Mouse (Mus musculus) E14TG2a.4 (cell line): ENCODE results near the gene Klf7.
A peak's percentile ranks its signal among the peaks of the same experiment; 100 is the strongest.
"Not testable (repeated sequence)": the region's sequence is repeated elsewhere in the genome, so short reads cannot be mapped to it uniquely, and the experiment has no call there.

Source experiments
- H3K27me3 ChIP-seq: 2 replicates; pipeline ENCODE4 v1.6.1; 2014; ENCODE audit warnings: low read length, control low read depth; ENCODE audit not compliant: insufficient read depth
- H3K36me3 ChIP-seq: 2 replicates; pipeline ENCODE4 v1.6.1; 2014; ENCODE audit warnings: low read length, control low read depth; ENCODE audit not compliant: insufficient read depth
- H3K4me1 ChIP-seq: replicated peaks from 2 replicates; pipeline ENCODE4 v1.6.1; 2014; ENCODE audit warnings: low read depth, low read length, control low read depth
- H3K4me3 ChIP-seq: replicated peaks from 2 replicates; pipeline ENCODE4 v1.5.1; 2014; ENCODE audit warnings: mild to moderate bottlenecking, low read length
- H3K9me3 ChIP-seq: 2 replicates; pipeline ENCODE4 v1.6.1; 2014; ENCODE audit warnings: low read length, control low read depth
- CTCF ChIP-seq: conservative IDR thresholded peaks from 2 replicates; pipeline ENCODE4 v1.5.1; 2014; ENCODE audit warnings: low read length
- NANOG ChIP-seq: IDR thresholded peaks from 2 replicates; pipeline ENCODE4 v1.6.1; 2014; ENCODE audit warnings: borderline replicate concordance, low read length, mixed read lengths
- POU5F1 ChIP-seq: IDR thresholded peaks from 2 replicates; pipeline ENCODE4 v1.6.1; 2014; ENCODE audit warnings: low read length, borderline replicate concordance

The Klf7 gene

DNA sequence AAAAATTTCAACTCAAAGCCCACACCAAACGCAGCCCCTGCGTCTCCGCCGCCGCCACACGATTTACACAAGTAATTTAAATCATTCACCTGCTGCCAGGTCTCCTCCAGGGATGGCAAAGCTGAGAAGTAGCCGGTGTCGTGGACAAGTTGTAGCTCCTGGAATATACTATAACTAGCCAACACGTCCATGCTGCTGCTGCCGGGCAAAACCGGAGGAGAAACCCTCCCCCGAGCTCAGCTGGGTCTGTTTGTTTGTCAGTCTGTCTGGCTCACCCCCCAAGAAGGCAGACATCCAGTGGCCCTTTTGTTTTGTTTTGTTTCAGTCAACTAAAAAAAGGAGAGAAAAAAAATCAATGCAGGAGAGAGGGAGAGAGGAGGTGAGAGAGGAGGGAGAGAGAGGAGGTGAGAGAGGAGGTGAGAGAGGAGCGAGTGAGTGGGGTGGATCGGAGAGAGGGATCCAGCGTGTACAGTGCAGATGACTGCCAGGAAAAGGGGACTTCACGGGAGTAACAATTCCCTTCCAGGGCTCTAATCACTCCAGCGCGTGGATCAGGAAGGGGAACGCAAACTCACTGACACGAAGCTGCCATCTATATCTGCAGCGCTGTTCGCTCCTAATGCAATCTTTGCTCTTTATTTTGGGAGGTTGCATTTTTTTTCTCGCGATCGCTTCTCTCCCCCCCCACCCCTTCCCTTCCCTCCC lies 1.1 kb downstream of the Klf7 start:
- Histone ChIP-seq H3K4me3 (peak overlapping the region; percentile 80), H3K36me3 (no peaks in the 10 kb centered on the region), H3K4me1 (peaks cover 32% of the 10 kb centered on the region), H3K9me3 (no peaks in the 10 kb centered on the region), H3K27me3 (peaks cover 13% of the 10 kb centered on the region)
- TF ChIP-seq NANOG (no peak), POU5F1 (no peak), CTCF (no peak)

- peaks cover 13% of the 10 kb centered on the region for H3K27me3 ChIP-seq
These were observed 1.7 kb downstream of the Klf7 start for GRCm38 (mm10) chr1:64120421-64120810.

DNA sequence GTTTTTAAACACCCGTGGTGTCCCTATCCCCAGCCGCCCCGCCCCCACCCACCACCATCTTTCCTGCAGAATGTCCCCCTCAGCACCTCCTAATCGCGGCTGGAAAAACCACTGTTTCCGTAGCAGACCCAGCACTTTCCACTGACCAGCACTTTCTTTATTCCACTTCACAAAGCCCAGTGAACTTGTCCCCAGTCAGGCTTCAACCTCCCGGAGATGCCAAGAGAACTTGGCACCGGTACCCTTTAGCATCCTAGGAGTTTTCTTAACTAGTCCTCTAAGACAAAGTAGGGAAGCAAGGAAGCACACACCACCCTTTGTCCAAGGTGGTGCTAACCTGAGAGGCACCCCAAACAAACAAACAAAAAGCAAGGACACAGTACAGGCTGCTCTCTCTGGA lies 2.2 kb downstream of the Klf7 start:
- TF ChIP-seq NANOG (no peak), POU5F1 (no peak), CTCF (no peak)
- peak overlapping the region; percentile 80 for H3K4me3 ChIP-seq
- peaks cover 13% of the 10 kb centered on the region for H3K27me3 ChIP-seq
- no peaks in the 10 kb centered on the region for H3K9me3 ChIP-seq
- H3K36me3 ChIP-seq: no peaks in the 10 kb centered on the region
- peaks cover 32% of the 10 kb centered on the region for H3K4me1 ChIP-seq

More at GRCm38 (mm10) chr1:64120421-64120810, 1.7 kb downstream of the Klf7 start:
- TF ChIP-seq NANOG: no peak
- no peaks in the 10 kb centered on the region for H3K36me3 ChIP-seq
- no peaks in the 10 kb centered on the region for H3K9me3 ChIP-seq
- H3K4me3 ChIP-seq: peak overlapping the region; percentile 80
- H3K4me1 ChIP-seq: peaks cover 32% of the 10 kb centered on the region

- Histone ChIP-seq H3K4me1 (peaks cover 32% of the 10 kb centered on the region), H3K27me3 (peaks cover 13% of the 10 kb centered on the region), H3K4me3 (no peak overlapping the region), H3K9me3 (no peaks in the 10 kb centered on the region), H3K36me3 (no peaks in the 10 kb centered on the region)
- TF ChIP-seq NANOG: no peak
- no peak for TF ChIP-seq POU5F1
- no peak for TF ChIP-seq CTCF
These were observed 2.7 kb downstream of the Klf7 start for GRCm38 (mm10) chr1:64119358-64119794.

GRCm38 (mm10) chr1:64118285-64119170 lies 3.6 kb downstream of the Klf7 start:
- no peak for TF ChIP-seq NANOG
- TF ChIP-seq CTCF: no peak

DNA sequence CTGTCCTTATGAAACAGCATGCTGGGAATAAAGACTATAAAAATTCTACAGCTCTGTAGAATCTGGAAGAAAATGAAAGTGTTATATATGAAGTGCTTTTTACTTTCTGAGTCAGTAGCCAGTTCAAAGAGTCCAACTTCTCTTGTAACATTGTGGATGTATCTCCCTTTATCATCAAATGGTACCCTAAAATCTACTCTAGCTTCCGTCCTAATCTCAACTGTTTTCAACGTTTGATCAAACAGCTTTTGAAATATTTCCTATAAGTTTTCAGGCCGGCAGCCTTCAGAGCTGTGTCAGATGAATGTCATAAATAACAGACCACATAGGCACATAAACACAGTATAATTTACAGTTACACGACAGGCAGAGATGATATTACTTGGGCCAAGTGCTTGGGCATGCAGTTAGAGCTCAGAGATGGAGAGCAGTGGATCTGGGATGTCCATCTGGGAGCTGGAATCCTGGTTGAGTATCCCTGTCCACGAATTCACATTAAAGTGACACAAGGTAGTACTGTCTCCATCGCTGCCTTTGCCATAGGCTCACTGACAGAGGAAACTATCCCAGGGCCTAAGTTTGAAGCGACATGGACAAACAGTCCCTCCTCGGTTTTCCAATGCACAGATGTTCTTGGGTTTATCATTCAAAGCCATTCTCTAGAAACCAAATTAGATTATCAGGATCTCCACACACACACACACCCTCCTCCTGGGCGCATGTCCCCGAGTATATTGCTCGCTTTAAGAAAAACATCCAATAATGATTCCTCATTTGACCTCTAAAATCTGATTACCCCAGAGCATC lies 4.4 kb downstream of the Klf7 start:
- peaks cover 28% of the 10 kb centered on the region for H3K4me1 ChIP-seq
- no peaks in the 10 kb centered on the region for H3K36me3 ChIP-seq
- H3K4me3 ChIP-seq: no peak overlapping the region
- no peaks in the 10 kb centered on the region for H3K9me3 ChIP-seq
- H3K27me3 ChIP-seq: peaks cover 13% of the 10 kb centered on the region
- TF ChIP-seq POU5F1 (no peak), CTCF (no peak), NANOG (no peak)

More at GRCm38 (mm10) chr1:64118285-64119170, 3.6 kb downstream of the Klf7 start:
- H3K4me3 ChIP-seq: no peak overlapping the region
- H3K9me3 ChIP-seq: no peaks in the 10 kb centered on the region
- H3K27me3 ChIP-seq: peaks cover 13% of the 10 kb centered on the region
- no peaks in the 10 kb centered on the region for H3K36me3 ChIP-seq
- H3K4me1 ChIP-seq: peaks cover 32% of the 10 kb centered on the region

- Histone ChIP-seq H3K9me3 (no peaks in the 10 kb centered on the region), H3K4me1 (peaks cover 23% of the 10 kb centered on the region)
- no peak for TF ChIP-seq POU5F1
- TF ChIP-seq NANOG: no peak
- no peak for TF ChIP-seq CTCF
These were observed 5.2 kb downstream of the Klf7 start for GRCm38 (mm10) chr1:64116746-64117455.

GRCm38 (mm10) chr1:64114579-64114978 lies 7.5 kb downstream of the Klf7 start:
- Histone ChIP-seq H3K27me3 (peaks cover 5% of the 10 kb centered on the region; the same call in 1 of the 2 replicates), H3K9me3 (no peaks in the 10 kb centered on the region), H3K36me3 (no peaks in the 10 kb centered on the region), H3K4me1 (peaks cover 15% of the 10 kb centered on the region; the same call in 1 of the 2 replicates), H3K4me3 (no peak overlapping the region)
- TF ChIP-seq NANOG (no peak), CTCF (no peak)

More at GRCm38 (mm10) chr1:64116746-64117455, 5.2 kb downstream of the Klf7 start:
- no peaks in the 10 kb centered on the region for H3K36me3 ChIP-seq
- no peak overlapping the region for H3K4me3 ChIP-seq
- H3K27me3 ChIP-seq: peaks cover 13% of the 10 kb centered on the region

GRCm38 (mm10) chr1:64108653-64109052 lies 13.4 kb downstream of the Klf7 start:
- not testable (repeated sequence) for H3K4me3 ChIP-seq, H3K9me3 ChIP-seq, H3K36me3 ChIP-seq, H3K27me3 ChIP-seq
- peaks cover 15% of the 10 kb centered on the region for H3K4me1 ChIP-seq
